Mouse (Mus musculus) olfactory bulb, adult 2 months (tissue): ENCODE results near the gene Cnpy1.

Experiments used
- CTCF ChIP-seq: fragments of 200-500 bp; IDR thresholded peaks from 2 replicates; pipeline ENCODE4 v1.5.1; 2012; ENCODE audit warnings: low read depth, mild to moderate bottlenecking, low read length, moderate library complexity; ENCODE audit not compliant: insufficient read depth
- POLR2A ChIP-seq: fragments of 200-500 bp; IDR thresholded peaks from 2 replicates; pipeline ENCODE4 v1.6.1; 2012; ENCODE audit warnings: mild to moderate bottlenecking, low read depth, low read length, moderate library complexity; ENCODE audit not compliant: insufficient read depth

GRCm38 (mm10) chr5:28241423-28241822, 4.2 kb downstream of the Cnpy1 start:
- TF ChIP-seq POLR2A: no peak
- no peak for TF ChIP-seq CTCF
